Mouse (Mus musculus) MEL (cell line): ENCODE results near the gene Il16.
A peak's percentile ranks its signal among the peaks of the same experiment; 100 is the strongest.

Experiments
- CHD1 ChIP-seq: IDR thresholded peaks from 2 replicates; pipeline ENCODE4 v1.6.1; 2012; ENCODE audit warnings: low read depth, mild to moderate bottlenecking, inconsistent platforms, low read length, improper control_type of control experiment
- CTCF ChIP-seq, 3 experiments: IDR thresholded peaks in 2 of 3; conservative IDR thresholded peaks in 1 of 3; 2 replicates each; pipeline ENCODE4 v1.5.1; 2011 to 2012; ENCODE audit warnings: low read length in 3 of 3, low read depth in 2 of 3, mild to moderate bottlenecking in 2 of 3, improper control_type of control experiment in 1 of 3, inconsistent platforms in 1 of 3, mixed read lengths in 1 of 3, moderate library complexity in 1 of 3; ENCODE audit not compliant: control insufficient read depth in 1 of 3, insufficient read depth in 1 of 3, poor library complexity in 1 of 3, severe bottlenecking in 1 of 3
- EP300 ChIP-seq, 2 experiments: IDR thresholded peaks; 2 replicates each; pipeline ENCODE4 v1.6.1; 2011; ENCODE audit warnings: improper control_type of control experiment in 2 of 2, low read length in 2 of 2, low read depth in 1 of 2, mild to moderate bottlenecking in 1 of 2
- GABPA ChIP-seq: IDR thresholded peaks from 2 replicates; pipeline ENCODE4 v1.6.1; 2012; ENCODE audit warnings: low read depth, mild to moderate bottlenecking, inconsistent platforms, low read length, improper control_type of control experiment, moderate library complexity
- JUND ChIP-seq: IDR thresholded peaks from 2 replicates; pipeline ENCODE4 v1.6.1; 2011; ENCODE audit warnings: low read depth, mild to moderate bottlenecking, improper control_type of control experiment, low read length
- MAX ChIP-seq: IDR thresholded peaks from 2 replicates; pipeline ENCODE4 v1.6.1; 2011; ENCODE audit warnings: low read length, improper control_type of control experiment
- POLR2A ChIP-seq, 2 experiments: IDR thresholded peaks; 2 replicates each; pipeline ENCODE4 v1.6.1; 2011 to 2012; ENCODE audit warnings: low read length in 2 of 2, mild to moderate bottlenecking in 2 of 2, control low read depth in 1 of 2, improper control_type of control experiment in 1 of 2, low read depth in 1 of 2, moderate library complexity in 1 of 2; ENCODE audit not compliant: control insufficient read depth in 1 of 2, insufficient read depth in 1 of 2, poor library complexity in 1 of 2
- RAD21 ChIP-seq: IDR thresholded peaks from 2 replicates; pipeline ENCODE4 v1.6.1; 2011; ENCODE audit warnings: mild to moderate bottlenecking, low read depth, low read length, improper control_type of control experiment
- TBP ChIP-seq: IDR thresholded peaks from 2 replicates; pipeline ENCODE4 v1.8.0; 2011; ENCODE audit warnings: low read depth, low read length, improper control_type of control experiment
- USF1 ChIP-seq: IDR thresholded peaks from 2 replicates; pipeline ENCODE4 v1.6.1; 2014; ENCODE audit warnings: low read depth, mild to moderate bottlenecking, inconsistent platforms, low read length, improper control_type of control experiment, moderate library complexity
- ZNF384 ChIP-seq: IDR thresholded peaks from 2 replicates; pipeline ENCODE4 v1.6.1; 2012; ENCODE audit warnings: low read depth, mild to moderate bottlenecking, inconsistent platforms, low read length, improper control_type of control experiment

DNA sequence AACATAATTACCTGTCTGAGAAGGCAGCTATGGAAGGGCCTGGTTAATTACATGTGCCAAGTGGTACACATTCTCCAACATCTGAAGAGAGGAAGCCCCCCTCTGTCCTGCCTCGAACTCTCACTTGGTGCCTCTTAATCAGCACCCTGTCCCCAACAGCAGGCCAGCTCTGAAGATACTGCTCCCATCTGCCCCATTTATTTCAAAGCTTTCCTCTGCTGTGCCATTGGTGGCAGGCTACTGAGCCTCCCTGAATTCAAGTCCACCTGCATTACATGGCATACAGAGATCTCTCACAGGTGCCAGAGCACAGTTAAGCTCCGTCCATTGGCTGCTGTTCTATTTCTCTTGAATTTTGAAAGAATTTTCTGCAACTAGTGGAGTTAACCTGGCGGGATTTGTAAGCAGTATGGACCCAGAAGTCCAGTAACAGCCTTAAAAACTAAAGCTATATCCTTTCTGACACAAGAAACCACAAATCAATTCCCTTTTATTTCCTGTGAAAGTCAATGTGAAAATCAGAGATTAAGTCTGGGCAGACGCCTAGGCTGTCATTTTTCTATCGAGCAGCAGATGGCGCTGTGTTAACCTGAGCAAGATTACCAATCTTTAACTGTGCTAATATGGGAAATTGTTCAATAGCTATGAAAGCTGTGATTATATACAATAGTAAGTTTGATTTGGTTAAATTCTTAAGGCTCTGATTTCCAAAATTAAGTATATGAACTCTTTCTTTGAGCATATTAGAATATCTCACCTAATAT lies 49.9 kb downstream of the Il16 start:
- peak; percentile 60 to 68 (median 67) for TF ChIP-seq CTCF (IDR thresholded peaks at IDR 0.05 in 2 of 3, conservative IDR thresholded peaks at IDR 0.05 in 1 of 3; ENCODE audit: control insufficient read depth in 1 of 3, insufficient read depth in 1 of 3, low read depth in 2 of 3, low read length in 3 of 3, poor library complexity in 1 of 3, severe bottlenecking in 1 of 3)
- no peak for TF ChIP-seq POLR2A (IDR thresholded peaks at IDR 0.05; ENCODE audit: control insufficient read depth in 1 of 2, insufficient read depth in 1 of 2, low read depth in 1 of 2, low read length in 2 of 2, poor library complexity in 1 of 2)
- TF ChIP-seq TBP: no peak
- TF ChIP-seq USF1: no peak
- no peak for TF ChIP-seq MAX
- TF ChIP-seq GABPA: no peak
- TF ChIP-seq JUND: no peak
- no peak for TF ChIP-seq EP300 (IDR thresholded peaks at IDR 0.05; ENCODE audit: low read depth in 1 of 2, low read length in 2 of 2)
- TF ChIP-seq CHD1: no peak
- no peak for TF ChIP-seq ZNF384
- peak; percentile 37 for TF ChIP-seq RAD21
